Mouse (Mus musculus) adrenal gland (tissue): ENCODE results near the gene Ccdc40.

ENCODE experiments used
- intact Hi-C: fragments of 180-260 bp; cut with DNase I; formaldehyde crosslinking; loops from one replicate; pipeline ENCODE4 v1.15.1; 2025
- long read RNA-seq, 2 experiments: library from polyadenylated mRNA; unstranded; transcript quantifications; one replicate each; pipeline ENCODE4 v2.0.0; 2020; ENCODE audit warnings: borderline replicate concordance in 1 of 2; ENCODE audit not compliant: insufficient replicate concordance in 1 of 2

The Ccdc40 gene
- long read RNA-seq, experiment 1, partial matches to known transcripts, result 0 of 1 reads
- long read RNA-seq, experiment 1, other reads (novel, unspliced or antisense), result 1 of 1 reads
- long read RNA-seq, experiment 2, partial matches to known transcripts, result 1 of 3 reads
- long read RNA-seq, experiment 2, other reads (novel, unspliced or antisense), result 2 of 3 reads

- intact Hi-C loops, result no loop called here
Measured at GRCm38 (mm10) chr11:119228091-119228781, at the start of gene Ccdc40, which contains the start of gene Tbc1d16. Gene Ccdc40 (plus strand): TSS chr11:119228572. Gene Tbc1d16 (minus strand): TSS chr11:119228499.

- intact Hi-C loops, result no loop called here
Measured at GRCm38 (mm10) chr11:119180824-119181582, 47.4 kb upstream of the Ccdc40 start.

DNA sequence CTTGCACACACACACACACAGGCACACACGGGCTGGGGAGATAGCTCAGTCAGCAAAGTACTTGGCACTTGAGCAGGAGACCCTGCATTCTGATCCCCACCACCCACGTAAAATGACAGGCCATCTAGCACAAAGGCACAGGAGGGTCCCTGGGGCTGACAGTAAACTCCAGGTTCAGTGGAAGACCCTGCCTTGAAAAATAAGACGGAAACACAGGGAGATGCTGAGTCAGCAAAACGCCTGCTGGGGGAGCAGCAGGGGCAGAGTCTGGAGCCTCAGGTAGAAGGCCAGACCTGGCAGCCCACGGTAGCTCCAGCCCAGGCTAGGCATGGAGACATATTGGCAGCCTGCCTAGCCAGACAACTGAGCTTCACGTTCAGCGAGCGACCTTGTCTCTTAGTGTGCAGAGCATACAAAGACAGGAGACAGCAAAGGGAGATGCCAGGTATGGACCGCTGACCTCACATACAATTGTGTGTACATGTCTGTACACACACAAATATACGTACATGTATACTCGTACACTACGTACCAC is 46.4 kb upstream of the Ccdc40 start:
- intact Hi-C loops, result no loop called here

- intact Hi-C loops, result no loop called here
Measured at GRCm38 (mm10) chr11:119183684-119184310, 44.6 kb upstream of the Ccdc40 start.

DNA sequence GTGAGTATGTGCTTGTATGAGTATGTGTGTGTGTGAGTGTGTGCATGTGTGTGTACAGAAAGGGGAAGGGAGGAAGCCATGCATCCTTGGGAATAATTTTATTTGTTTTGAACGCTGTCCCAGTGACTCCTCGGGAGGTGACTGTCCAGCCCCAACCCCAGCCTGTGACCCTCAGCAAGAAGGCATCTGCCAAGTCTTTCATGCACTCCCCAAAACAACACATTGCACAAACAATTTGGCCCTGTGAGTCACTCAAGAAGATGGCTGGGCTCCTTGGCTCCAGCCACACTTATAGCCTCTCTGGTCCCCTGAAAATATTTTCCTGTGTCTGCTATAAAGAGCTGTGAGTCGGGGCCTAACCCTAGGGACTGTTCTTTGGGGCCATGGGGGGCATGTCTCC is 42.0 kb upstream of the Ccdc40 start:
- intact Hi-C loops, result loop anchor here (2.0 to 5.0 kb wide), 3 partner anchors 44 to 100 kb away; partner anchors contain the start of gene Cbx4

DNA sequence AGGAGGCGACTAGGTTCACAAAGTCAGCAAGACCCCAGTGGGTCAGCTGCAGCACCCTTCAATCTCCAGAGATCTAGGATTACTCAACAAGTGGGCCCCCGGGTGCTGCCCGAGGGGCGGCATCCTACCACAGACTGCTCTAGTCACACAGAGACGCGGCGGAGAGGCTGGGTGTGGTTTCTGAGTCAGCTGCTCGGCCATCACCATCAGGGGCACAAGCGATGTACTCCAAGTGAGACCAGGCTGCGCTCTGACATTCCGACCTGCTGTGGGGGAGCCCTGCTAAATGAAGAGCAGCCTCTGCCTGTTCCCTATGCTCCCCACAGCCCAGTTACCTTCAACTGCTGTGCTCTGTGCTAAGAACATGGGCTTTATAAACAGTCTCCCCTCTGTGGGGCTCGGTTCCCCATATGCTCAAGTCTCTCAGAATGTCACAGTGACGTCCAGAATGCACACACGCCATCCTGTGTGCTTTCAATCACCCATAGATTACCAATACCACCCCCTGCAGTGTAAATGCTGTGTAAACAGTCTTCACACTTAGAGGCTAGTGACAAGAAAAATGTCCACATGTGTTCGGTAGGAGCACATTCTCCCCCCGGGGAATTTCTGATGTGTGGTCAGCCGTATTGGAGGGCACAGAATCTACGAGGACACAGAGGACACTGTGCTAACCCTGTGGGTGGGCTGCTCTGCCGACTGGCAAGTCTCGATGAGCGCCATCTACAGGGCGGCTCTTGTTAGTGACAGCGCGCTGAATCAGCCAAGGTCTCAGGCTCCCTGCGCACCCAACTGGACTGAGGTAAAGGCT is 41.2 kb upstream of the Ccdc40 start:
- intact Hi-C loops, result loop anchor here (2.0 to 5.0 kb wide), 3 partner anchors 45 to 100 kb away; partner anchors contain the start of gene Cbx4

DNA sequence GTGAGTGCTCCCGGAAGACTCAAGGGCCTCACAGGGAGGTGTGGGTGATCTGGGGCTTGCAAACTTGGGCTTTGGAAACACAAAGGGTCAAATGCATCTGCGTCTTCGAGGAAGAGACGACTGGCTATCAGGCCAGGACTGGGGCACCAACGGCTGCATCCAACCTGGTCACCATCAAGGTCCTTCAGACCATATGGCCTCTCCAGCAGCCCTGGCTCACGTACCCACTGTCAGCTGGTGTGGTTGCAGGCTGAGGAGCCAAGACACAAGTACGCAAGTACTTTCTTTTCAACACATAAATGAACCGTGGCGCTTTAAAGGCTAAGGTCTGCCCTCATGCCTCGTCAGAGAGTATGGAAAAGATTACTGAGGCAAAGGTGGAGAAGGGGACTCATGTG is 40.6 kb upstream of the Ccdc40 start:
- intact Hi-C loops, result loop anchor here (2.0 to 5.0 kb wide), 3 partner anchors 45 to 101 kb away; partner anchors contain the start of gene Cbx4

DNA sequence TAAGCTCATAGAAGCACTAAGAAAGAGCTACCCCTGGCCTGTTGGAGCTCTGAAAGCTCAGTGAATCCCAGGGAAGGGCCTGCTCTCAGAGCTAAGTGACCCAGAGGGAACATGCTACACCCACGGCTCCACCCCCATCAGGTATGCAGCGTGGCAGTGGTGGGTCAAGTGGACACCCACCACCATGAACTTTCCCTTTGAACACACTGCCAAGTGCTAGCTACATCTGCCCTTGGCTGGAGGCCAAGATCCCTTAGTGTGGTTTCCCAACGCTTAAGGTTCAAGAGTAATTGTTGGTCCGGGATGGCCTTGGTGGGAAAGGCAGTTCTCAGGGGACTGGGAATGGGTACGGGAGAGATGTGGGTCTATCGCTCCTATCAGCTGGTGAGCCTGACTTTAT is 40.0 kb upstream of the Ccdc40 start:
- intact Hi-C loops, result loop anchor here (5.0 kb wide), 2 partner anchors 46 to 61 kb away; no protein-coding TSS in a partner anchor

GRCm38 (mm10) chr11:119189319-119189718 is 39.1 kb upstream of the Ccdc40 start:
- intact Hi-C loops, result loop anchor here (5.0 kb wide), 2 partner anchors 47 to 62 kb away; no protein-coding TSS in a partner anchor

DNA sequence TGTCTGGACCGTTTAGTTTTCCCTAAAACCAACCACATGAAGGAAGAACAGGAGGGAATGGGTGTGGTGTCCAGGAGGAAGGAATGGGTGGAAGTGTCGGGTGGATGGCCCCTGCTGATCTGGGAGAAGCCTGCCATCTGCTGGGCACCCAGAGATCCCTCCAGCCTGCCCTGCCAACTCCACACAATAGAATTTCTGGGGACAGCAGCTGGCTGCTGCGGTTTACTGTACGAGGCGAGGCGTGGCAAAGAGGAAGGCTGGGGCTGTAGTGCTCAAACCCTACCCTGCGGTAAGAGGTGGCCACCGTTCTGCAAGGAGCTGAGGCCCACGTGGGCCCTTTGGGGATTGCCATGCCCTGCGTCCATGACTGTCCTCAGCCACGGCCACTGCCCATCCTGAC is 37.9 kb upstream of the Ccdc40 start:
- intact Hi-C loops, result loop anchor here (2.0 kb wide), 2 partner anchors 146 to 156 kb away; no protein-coding TSS in a partner anchor

GRCm38 (mm10) chr11:119191606-119192081 is 36.7 kb upstream of the Ccdc40 start:
- intact Hi-C loops, result loop anchor here (2.0 kb wide), 2 partner anchors 147 to 157 kb away; no protein-coding TSS in a partner anchor

DNA sequence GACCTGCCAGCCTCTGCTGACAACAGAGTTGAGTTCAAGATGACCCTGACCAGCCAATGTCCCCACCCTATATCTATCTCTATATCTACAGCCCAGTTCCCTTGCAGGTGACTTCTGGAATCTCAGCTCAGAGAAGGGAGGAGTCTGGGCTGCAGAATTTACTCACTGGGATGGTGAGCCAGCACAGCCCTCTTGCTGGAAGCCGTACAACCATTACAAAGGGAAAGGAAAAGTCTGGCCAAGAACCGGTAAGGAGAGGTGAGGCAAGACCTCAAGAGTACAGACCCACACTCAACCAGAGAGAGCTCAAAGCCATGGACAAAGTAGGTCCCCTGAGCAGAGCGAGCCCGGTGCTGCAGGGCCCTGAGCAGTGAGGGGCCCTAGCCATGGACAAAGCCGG is 36.2 kb upstream of the Ccdc40 start:
- intact Hi-C loops, result no loop called here

DNA sequence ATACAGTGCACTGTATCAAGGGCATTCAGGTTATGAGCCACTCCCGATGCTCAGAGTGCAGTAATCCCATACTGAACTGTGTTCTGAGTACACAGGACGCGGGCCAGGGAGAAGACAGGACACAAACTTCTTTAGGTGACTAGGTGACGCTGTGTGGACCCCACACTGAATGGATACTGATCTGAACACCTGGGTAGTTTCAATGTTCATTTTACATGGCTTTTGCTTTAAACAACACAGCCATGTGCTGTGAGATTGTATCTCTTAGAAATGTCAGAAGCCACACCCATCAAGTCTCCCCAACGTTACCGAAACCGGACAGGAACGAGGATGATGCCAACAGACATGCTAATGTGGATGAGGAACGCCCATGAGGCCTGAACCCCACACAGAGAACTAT is 35.8 kb upstream of the Ccdc40 start:
- intact Hi-C loops, result no loop called here

DNA sequence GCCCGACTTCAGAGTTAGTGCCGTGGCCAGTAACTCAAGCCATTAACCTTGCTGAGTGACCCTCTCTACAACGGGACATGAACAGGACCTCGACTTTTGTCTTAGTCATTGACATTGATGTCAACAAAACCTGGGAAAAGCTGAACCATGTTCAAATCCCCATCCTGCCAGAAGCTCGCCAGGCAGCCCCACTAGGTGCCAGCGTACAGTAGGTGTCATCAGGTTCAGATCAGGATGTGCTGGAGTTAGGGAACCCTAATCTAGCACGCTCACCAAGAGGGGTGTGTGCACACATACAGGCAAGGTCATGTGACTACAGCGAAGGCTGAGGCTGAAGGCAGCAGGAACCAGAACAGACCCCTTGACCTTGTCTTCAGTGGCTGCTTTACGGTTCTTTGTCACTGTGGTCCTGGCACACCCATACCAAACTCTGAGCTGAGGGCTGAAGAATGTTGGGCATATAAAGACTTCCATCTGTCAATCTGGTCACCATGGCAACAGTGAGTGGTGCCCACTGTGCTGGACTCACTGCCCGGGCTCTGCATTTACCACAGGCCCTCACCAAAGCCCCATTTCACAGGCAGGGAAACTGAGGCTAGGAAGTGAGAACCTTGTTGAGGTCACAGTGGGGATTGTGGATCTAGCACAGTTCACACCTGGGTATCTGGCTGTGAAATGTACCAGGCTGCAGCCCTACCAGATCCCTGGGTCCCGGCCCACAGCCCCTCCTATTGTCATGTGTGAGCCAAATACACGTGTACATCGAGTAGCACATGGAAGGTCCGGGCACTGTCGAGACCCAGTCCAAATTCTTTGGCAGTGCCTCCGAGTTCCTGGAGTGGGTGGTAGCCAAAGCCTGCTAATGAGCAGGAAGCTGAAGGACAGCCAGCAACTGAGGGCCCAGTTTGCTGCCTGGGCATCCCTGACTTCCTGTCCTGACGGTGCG is 30.5 kb upstream of the Ccdc40 start:
- intact Hi-C loops, result no loop called here

GRCm38 (mm10) chr11:119198564-119199232 is 29.7 kb upstream of the Ccdc40 start:
- intact Hi-C loops, result no loop called here

GRCm38 (mm10) chr11:119199233-119199601 is 29.2 kb upstream of the Ccdc40 start:
- intact Hi-C loops, result no loop called here

- intact Hi-C loops, result no loop called here
Measured at GRCm38 (mm10) chr11:119203423-119203822, 24.9 kb upstream of the Ccdc40 start.

- intact Hi-C loops, result loop anchor here (5.0 kb wide), 1 partner anchor 37 kb away; no protein-coding TSS in a partner anchor
Measured at GRCm38 (mm10) chr11:119205738-119206137, 22.6 kb upstream of the Ccdc40 start.
